7 mouse cellular contexts compared by ENCODE assay signal in the genomic region with DNA sequence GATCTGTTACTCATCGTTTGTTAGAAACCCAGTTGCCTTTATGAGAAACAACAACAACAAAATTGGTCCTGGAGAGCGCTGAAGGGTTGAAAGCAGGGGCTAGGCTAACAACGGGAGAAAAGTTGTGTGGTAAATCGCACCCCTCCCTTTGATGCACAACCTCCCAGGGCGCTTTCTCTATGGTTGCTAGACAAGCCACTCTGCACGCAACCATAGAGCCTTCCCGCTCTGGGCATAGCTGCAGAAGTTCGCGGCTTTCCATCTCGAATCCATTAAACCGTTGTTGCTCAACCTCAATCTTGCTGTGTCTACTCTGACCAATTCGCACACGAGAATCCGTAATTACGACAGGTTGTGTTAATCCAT. TPM values are rescaled to one million over a fixed set of nuclear protein-coding genes. Genes with fewer than 3 reads are reported as not detected.
A peak's percentile ranks its signal among the peaks of the same experiment; 100 is the strongest.
DNase-seq lines count a peak whose midpoint lies in the region; ATAC-seq and TF ChIP-seq lines count a peak whose summit lies in the region.

No protein-coding gene starts in this region.

- DNase-seq in layer of hippocampus, postnatal 10 days (ENCODE audit: low spot score in 2 of 2): peak; percentile 71 to 76
- no peak for DNase-seq in layer of hippocampus, postnatal 36 days
- DNase-seq in gastrocnemius, postnatal 14 days: peak; percentile 53
- DNase-seq in left cerebral cortex, postnatal 4 days: peak; percentile 77
- peak; percentile 32 to 49 for DNase-seq in spleen, postnatal 14 days (ENCODE audit: low spot score in 2 of 2)

- TF ChIP-seq POLR2A in cortical plate, adult 2 months (IDR thresholded peaks at IDR 0.05; ENCODE audit: extremely low read depth, insufficient read depth, low read length): no peak

- intact Hi-C loops in gastrocnemius, postnatal 14 days (cut with DNase I; ENCODE audit: low total_unique reads): no loop called here
- intact Hi-C loops in left cerebral cortex, postnatal 4 days (cut with DNase I): no loop called here

- peak overlapping the region; percentile 53 for H3K27ac ChIP-seq in cortical plate, adult 2 months (ENCODE audit: insufficient read depth, low read length)

- peak overlapping the region; percentile 37 for H3K4me3 ChIP-seq in cortical plate, adult 2 months (ENCODE audit: insufficient read depth, low read length)

- peaks cover 7% of the 10 kb centered on the region for H3K4me1 ChIP-seq in cortical plate, adult 2 months (ENCODE audit: control insufficient read depth, insufficient read depth, low read length)

- TF ChIP-seq CTCF in cortical plate, adult 2 months (IDR thresholded peaks at IDR 0.05; ENCODE audit: extremely low read depth, insufficient read depth, low read length): no peak

- ATAC-seq in megakaryocyte-erythroid progenitor cell, adult 5-6 weeks (replicated peaks; ENCODE audit: low FRiP score, low TSS enrichment, poor library complexity, severe bottlenecking): peak; percentile 59

RNA-seq across cellular contexts. Expression of gene Hnrnpul1, which starts 0.9 kb away (rescaled TPM):
- total RNA-seq in layer of hippocampus, postnatal 10 days (2021): 100 to 1,000 TPM; 122 to 129 TPM
- total RNA-seq in layer of hippocampus, postnatal 36 days (2021): 100 to 1,000 TPM; 100 to 108 TPM
- 36.7 and 37.6 TPM in 2 replicates for polyA plus RNA-seq in cortical plate, adult 2 months (2012; rRNA removed)
- total RNA-seq in gastrocnemius, postnatal 14 days (2021): 10 to 100 TPM; 67.9 to 69.5 TPM
- total RNA-seq in left cerebral cortex, postnatal 4 days (2021): 100 to 1,000 TPM; 142 to 152 TPM
- total RNA-seq in megakaryocyte-erythroid progenitor cell, adult 5-6 weeks (2014; fragmentation: Nextera tagmentation): 171 and 188 TPM in 2 replicates
- total RNA-seq in megakaryocyte-erythroid progenitor cell, adult 5-6 weeks (2017): 139 and 159 TPM in 2 replicates

RNA-seq across cellular contexts. Expression of gene Axl, which starts 33.1 kb away (rescaled TPM):
- total RNA-seq in layer of hippocampus, postnatal 10 days (2021): 10 to 100 TPM; 43.2 to 44.9 TPM
- total RNA-seq in layer of hippocampus, postnatal 36 days (2021): 10 to 100 TPM; 39.8 to 42.1 TPM
- polyA plus RNA-seq in cortical plate, adult 2 months (2012; rRNA removed): 33.5 and 34.4 TPM in 2 replicates
- total RNA-seq in gastrocnemius, postnatal 14 days (2021): 10 to 100 TPM; 68.6 to 82.2 TPM
- 10 to 100 TPM; 19.2 to 20.8 TPM for total RNA-seq in left cerebral cortex, postnatal 4 days (2021)
- 0.68 and 1.0 TPM in 2 replicates for total RNA-seq in megakaryocyte-erythroid progenitor cell, adult 5-6 weeks (2014; fragmentation: Nextera tagmentation)
- total RNA-seq in megakaryocyte-erythroid progenitor cell, adult 5-6 weeks (2017): 0.70 and 1.4 TPM in 2 replicates

RNA-seq across cellular contexts. Expression of gene Ccdc97, which starts 36.6 kb away (rescaled TPM):
- 10 to 100 TPM; 44.4 to 45.8 TPM for total RNA-seq in layer of hippocampus, postnatal 10 days (2021)
- 10 to 100 TPM; 57.4 to 64.6 TPM for total RNA-seq in layer of hippocampus, postnatal 36 days (2021)
- polyA plus RNA-seq in cortical plate, adult 2 months (2012; rRNA removed): 57.9 and 58.5 TPM in 2 replicates
- 10 to 100 TPM; 31.4 to 31.8 TPM for total RNA-seq in gastrocnemius, postnatal 14 days (2021)
- 10 to 100 TPM; 47.8 to 48.6 TPM for total RNA-seq in left cerebral cortex, postnatal 4 days (2021)
- 43.5 and 59.8 TPM in 2 replicates for total RNA-seq in megakaryocyte-erythroid progenitor cell, adult 5-6 weeks (2014; fragmentation: Nextera tagmentation)
- total RNA-seq in megakaryocyte-erythroid progenitor cell, adult 5-6 weeks (2017): 7.0 and 18.6 TPM in 2 replicates

Comparison
In these comparisons a context has a peak if more than half of its experiments do, and no peak if none do; other contexts are left out.
1. DNase-seq: peak in layer of hippocampus, postnatal 10 days (2 of 2), gastrocnemius, postnatal 14 days (single experiment), left cerebral cortex, postnatal 4 days (single experiment) and spleen, postnatal 14 days (2 of 2); none in layer of hippocampus, postnatal 36 days (0 of 2).
2. RNA of gene Axl, which starts 33.1 kb away (total RNA-seq): 68.6 to 82.2 TPM in gastrocnemius, postnatal 14 days, 43.2 to 44.9 TPM in layer of hippocampus, postnatal 10 days, 39.8 to 42.1 TPM in layer of hippocampus, postnatal 36 days and 19.2 to 20.8 TPM in left cerebral cortex, postnatal 4 days; 0.68 to 1.4 TPM in megakaryocyte-erythroid progenitor cell, adult 5-6 weeks; every median in the first group is over 4 times any median in the second.